ENCODE assay signal across 18 mouse cellular contexts in genomic region chr19:10720524-10720923, GRCm38 (mm10). TPM values are rescaled to one million over a fixed set of nuclear protein-coding genes. Genes with fewer than 3 reads are reported as not detected.
DNase-seq lines count a peak whose midpoint lies in the region; ATAC-seq lines count a peak whose summit lies in the region.
"Had no signal": no experiment of that assay in that cellular context is flagged by ENCODE, and none has a peak within 500 bp of the region (broad histone marks: within the 10 kb centered on the region; RNA-seq: fewer than 3 reads in every experiment).

No protein-coding gene starts in this region.

- no peaks in the 10 kb centered on the region for H3K27me3 ChIP-seq in heart, embryonic 16.5 days (ENCODE audit: control insufficient read depth, insufficient read depth, low read length)
- no peaks in the 10 kb centered on the region for H3K27me3 ChIP-seq in hindbrain, embryonic 11.5 days (ENCODE audit: control insufficient read depth, insufficient read depth, low read length)
- no peaks in the 10 kb centered on the region for H3K27me3 ChIP-seq in midbrain, embryonic 14.5 days (ENCODE audit: control insufficient read depth, insufficient read depth, low read length)
- H3K27me3 ChIP-seq: embryonic facial prominence, embryonic 12.5 days; limb, embryonic 13.5 days had no signal

- 37% methylated on average over 3 of the region's 3 CpGs for WGBS in heart, embryonic 16.5 days
- WGBS in hindbrain, embryonic 11.5 days = 34% methylated on average over 3 of the region's 3 CpGs
- WGBS in midbrain, embryonic 14.5 days = 32% methylated on average over 3 of the region's 3 CpGs

- peaks cover 27% of the 10 kb centered on the region for H3K4me1 ChIP-seq in heart, embryonic 16.5 days (ENCODE audit: control insufficient read depth, insufficient read depth, low read length)
- H3K4me1 ChIP-seq in hindbrain, embryonic 11.5 days (replicated peaks; ENCODE audit: control insufficient read depth, insufficient read depth, low read length) = peaks cover 6% of the 10 kb centered on the region
- H3K4me1 ChIP-seq in midbrain, embryonic 14.5 days (ENCODE audit: control insufficient read depth, insufficient read depth, low read length) = peaks cover 22% of the 10 kb centered on the region

- H3K9me3 ChIP-seq in heart, embryonic 16.5 days (replicated peaks; ENCODE audit: control insufficient read depth, low read length) = no peaks in the 10 kb centered on the region
- H3K9me3 ChIP-seq in hindbrain, embryonic 11.5 days (ENCODE audit: control insufficient read depth, low read length) = no peaks in the 10 kb centered on the region
- H3K9me3 ChIP-seq in midbrain, embryonic 14.5 days (ENCODE audit: control insufficient read depth, low read length) = no peaks in the 10 kb centered on the region
- H3K9me3 ChIP-seq: embryonic facial prominence, embryonic 12.5 days; limb, embryonic 13.5 days had no signal

- intact Hi-C loops in heart, postnatal 14 days (cut with DNase I) = no loop called here
- intact Hi-C loops in left cerebral cortex, postnatal 25 days (cut with DNase I) = no loop called here

- H3K9ac ChIP-seq in heart, embryonic 16.5 days (ENCODE audit: low read length) = peak overlapping the region; percentile 21
- no peak overlapping the region for H3K9ac ChIP-seq in hindbrain, embryonic 11.5 days (ENCODE audit: low read depth, low read length)
- no peak overlapping the region for H3K9ac ChIP-seq in midbrain, embryonic 14.5 days (replicated peaks; ENCODE audit: low read length)
- H3K9ac ChIP-seq: embryonic facial prominence, embryonic 12.5 days had no signal

- DNase-seq in embryo, embryonic 9.5 days (ENCODE audit: extremely low spot score) = peak; percentile 16
- DNase-seq in embryo, embryonic 11 days = no peak
- no peak for DNase-seq in heart, postnatal 14 days
- DNase-seq in hindbrain, embryonic 11.5 days (ENCODE audit: low spot score) = no peak
- no peak for DNase-seq in midbrain, embryonic 14.5 days
- no peak for DNase-seq in left cerebral cortex, postnatal 25 days (ENCODE audit: low spot score in 2 of 2)
- DNase-seq: B cell, adult 2 months; kidney, postnatal 10 days; lung, adult 2 months had no signal

- H3K4me3 ChIP-seq in heart, embryonic 16.5 days (ENCODE audit: low read length) = no peak overlapping the region
- no peak overlapping the region for H3K4me3 ChIP-seq in hindbrain, embryonic 11.5 days (ENCODE audit: low read depth, low read length)
- H3K4me3 ChIP-seq in midbrain, embryonic 14.5 days (replicated peaks; ENCODE audit: low read depth, low read length) = no peak overlapping the region
- H3K4me3 ChIP-seq: embryonic facial prominence, embryonic 12.5 days; limb, embryonic 13.5 days had no signal

- no peak for ATAC-seq in heart, embryonic 16.5 days (replicated peaks; ENCODE audit: extremely low read depth, insufficient read depth, low FRiP score)
- ATAC-seq in hindbrain, embryonic 11.5 days (ENCODE audit: low FRiP score) = no peak
- ATAC-seq in midbrain, embryonic 14.5 days (ENCODE audit: low FRiP score, low TSS enrichment) = no peak
- ATAC-seq in frontal cortex, adult (ENCODE audit: low TSS enrichment) = no peak

- H3K4me2 ChIP-seq in heart, embryonic 16.5 days (ENCODE audit: low read depth, low read length) = no peak overlapping the region
- no peak overlapping the region for H3K4me2 ChIP-seq in hindbrain, embryonic 11.5 days (replicated peaks; ENCODE audit: low read depth, low read length)
- H3K4me2 ChIP-seq in midbrain, embryonic 14.5 days (ENCODE audit: low read length) = no peak overlapping the region
- H3K4me2 ChIP-seq: embryonic facial prominence, embryonic 12.5 days; limb, embryonic 13.5 days had no signal

- no peaks in the 10 kb centered on the region for H3K36me3 ChIP-seq in heart, embryonic 16.5 days (ENCODE audit: control insufficient read depth, insufficient read depth)
- no peaks in the 10 kb centered on the region for H3K36me3 ChIP-seq in hindbrain, embryonic 11.5 days (ENCODE audit: control insufficient read depth, insufficient read depth, low read length)
- no peaks in the 10 kb centered on the region for H3K36me3 ChIP-seq in midbrain, embryonic 14.5 days (ENCODE audit: control insufficient read depth, insufficient read depth, low read length)
- H3K36me3 ChIP-seq: embryonic facial prominence, embryonic 12.5 days; limb, embryonic 13.5 days had no signal

- H3K27ac ChIP-seq in heart, embryonic 16.5 days (ENCODE audit: low read length) = peak overlapping the region; percentile 51
- H3K27ac ChIP-seq in hindbrain, embryonic 11.5 days (ENCODE audit: low read depth, low read length) = peak overlapping the region; percentile 45
- H3K27ac ChIP-seq in midbrain, embryonic 14.5 days (replicated peaks; ENCODE audit: low read depth, low read length) = peak overlapping the region; percentile 55
- H3K27ac ChIP-seq: embryonic facial prominence, embryonic 12.5 days; limb, embryonic 13.5 days had no signal

RNA-seq across cellular contexts. Expression of gene Cd5, which starts 18.3 kb away (rescaled TPM):
- 1.6 and 3.0 TPM in 2 replicates for polyA plus RNA-seq in heart, embryonic 16.5 days (2015; fragmentation: Nextera tagmentation; extraction: Ambion mirVana)
- total RNA-seq in heart, postnatal 14 days (2021) = 1 to 10 TPM in 1 of 2 experiments, under 1 TPM in 1; 0.36 to 4.9 TPM
- polyA plus RNA-seq in hindbrain, embryonic 11.5 days (2014; fragmentation: Nextera tagmentation; extraction: Ambion mirVana) = not detected in 2 replicates
- 0.16 and 0.25 TPM in 2 replicates for polyA plus RNA-seq in midbrain, embryonic 14.5 days (2014; fragmentation: Nextera tagmentation; extraction: Ambion mirVana)
- total RNA-seq in left cerebral cortex, postnatal 25 days (2021) = not detected
- total RNA-seq: ES-E14; megakaryocyte progenitor cell, adult 5-6 weeks had no signal
- polyA plus RNA-seq: intestine, embryonic 14.5 days had no signal

RNA-seq across cellular contexts. Expression of gene Vps37c, which starts 32.0 kb away (rescaled TPM):
- 29.3 and 30.4 TPM in 2 replicates for polyA plus RNA-seq in heart, embryonic 16.5 days (2015; fragmentation: Nextera tagmentation; extraction: Ambion mirVana)
- 10 to 100 TPM; 18.6 to 20.0 TPM for total RNA-seq in heart, postnatal 14 days (2021)
- 23.9 and 27.2 TPM in 2 replicates for polyA plus RNA-seq in hindbrain, embryonic 11.5 days (2014; fragmentation: Nextera tagmentation; extraction: Ambion mirVana)
- polyA plus RNA-seq in midbrain, embryonic 14.5 days (2014; fragmentation: Nextera tagmentation; extraction: Ambion mirVana) = 27.3 and 32.1 TPM in 2 replicates
- 10 to 100 TPM; 27.3 to 32.3 TPM for total RNA-seq in left cerebral cortex, postnatal 25 days (2021)

RNA-seq across cellular contexts. Expression of gene Pga5, which starts 42.7 kb away (rescaled TPM):
- not detected in 2 replicates for polyA plus RNA-seq in heart, embryonic 16.5 days (2015; fragmentation: Nextera tagmentation; extraction: Ambion mirVana)
- total RNA-seq in heart, postnatal 14 days (2021) = not detected
- polyA plus RNA-seq in hindbrain, embryonic 11.5 days (2014; fragmentation: Nextera tagmentation; extraction: Ambion mirVana) = not detected in 2 replicates
- not detected in 2 replicates for polyA plus RNA-seq in midbrain, embryonic 14.5 days (2014; fragmentation: Nextera tagmentation; extraction: Ambion mirVana)
- not detected for total RNA-seq in left cerebral cortex, postnatal 25 days (2021)
- total RNA-seq: layer of hippocampus, postnatal 10 days; megakaryocyte progenitor cell, adult 5-6 weeks had no signal
- polyA plus RNA-seq: embryonic facial prominence, embryonic 12.5 days; intestine, embryonic 14.5 days; lung, adult 2 months; neural tube, embryonic 14.5 days had no signal
